In the genomic region with DNA sequence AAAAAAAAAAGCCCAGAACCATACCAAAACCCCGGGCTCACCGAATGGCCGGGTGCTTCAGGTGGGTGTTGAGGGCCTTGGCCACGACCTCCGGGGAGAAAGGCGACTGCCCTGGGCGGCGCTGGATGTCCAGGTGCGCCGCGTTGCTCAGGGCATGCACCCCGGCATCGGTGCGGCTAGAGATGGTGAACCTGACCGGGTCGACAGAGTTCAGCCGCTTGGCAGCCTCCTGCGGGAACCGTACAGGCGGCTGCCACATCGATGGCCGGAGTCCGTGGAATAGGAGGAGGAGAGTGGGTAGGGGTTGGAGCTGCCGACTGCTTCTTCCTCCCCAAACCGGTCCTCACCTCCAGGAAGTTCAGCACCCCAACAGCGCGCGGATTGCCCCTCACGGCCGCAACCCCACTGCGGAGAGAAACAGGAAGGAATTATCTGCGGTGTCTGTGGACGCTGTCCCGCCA, we compare ENCODE assay signal across 8 mouse cellular contexts. TPM values are rescaled to one million over a fixed set of nuclear protein-coding genes. Genes with fewer than 3 reads are reported as not detected.
DNase-seq lines count a peak whose midpoint lies in the region; ATAC-seq and TF ChIP-seq lines count a peak whose summit lies in the region.

No protein-coding gene starts in this region.

- H3K4me3 ChIP-seq in hindbrain, embryonic 13.5 days = peak overlapping the region; percentile 93
- H3K4me3 ChIP-seq in liver, postnatal 0 days (ENCODE audit: low read depth, low read length) = peak overlapping the region; percentile 95

- H3K4me1 ChIP-seq in hindbrain, embryonic 13.5 days (replicated peaks) = peaks cover 55% of the 10 kb centered on the region
- peaks cover 44% of the 10 kb centered on the region for H3K4me1 ChIP-seq in liver, postnatal 0 days (ENCODE audit: insufficient read depth)

- H3K36me3 ChIP-seq in hindbrain, embryonic 13.5 days = peaks cover 48% of the 10 kb centered on the region
- H3K36me3 ChIP-seq in liver, postnatal 0 days (replicated peaks; ENCODE audit: insufficient read depth, low read length) = peaks cover 29% of the 10 kb centered on the region

- peak overlapping the region; percentile 69; the same call in 1 of the 2 replicates for H3K27ac ChIP-seq in hindbrain, embryonic 13.5 days
- no peak overlapping the region for H3K27ac ChIP-seq in liver, postnatal 0 days (ENCODE audit: low read depth)

- peak overlapping the region; percentile 99 for H3K4me2 ChIP-seq in hindbrain, embryonic 13.5 days
- H3K4me2 ChIP-seq in liver, postnatal 0 days (ENCODE audit: low read depth, low read length) = peak overlapping the region; percentile 99

- WGBS in hindbrain, embryonic 13.5 days = under 1% methylated on average over 34 of the region's 34 CpGs
- WGBS in liver, postnatal 0 days (ENCODE audit: insufficient replicate concordance) = under 1% methylated on average over 34 of the region's 34 CpGs

- ATAC-seq in common myeloid progenitor, adult 5-6 weeks (replicated peaks; ENCODE audit: low read depth, poor library complexity, severe bottlenecking) = peak; percentile 16
- ATAC-seq in hindbrain, embryonic 13.5 days (ENCODE audit: low FRiP score) = peak; percentile 4; the same call in 1 of the 2 replicates
- no peak for ATAC-seq in liver, postnatal 0 days

- H3K9me3 ChIP-seq in hindbrain, embryonic 13.5 days = no peaks in the 10 kb centered on the region
- H3K9me3 ChIP-seq in liver, postnatal 0 days (ENCODE audit: low read length) = no peaks in the 10 kb centered on the region

- no peak for TF ChIP-seq EP300 in liver, postnatal 0 days (IDR thresholded peaks at IDR 0.05; ENCODE audit: low read depth)

- no peak for TF ChIP-seq CTCF in liver, postnatal 0 days (IDR thresholded peaks at IDR 0.05; ENCODE audit: low read depth)

- DNase-seq in kidney, adult 9 months = peak; percentile 38
- no peak for DNase-seq in kidney, adult 8-10 months
- DNase-seq in liver, postnatal 0 days = peak; percentile 50
- no peak for DNase-seq in adipocyte (ENCODE audit: low spot score)
- no peak for DNase-seq in thymus, postnatal 0 days (ENCODE audit: low spot score)
- DNase-seq in adrenal gland, adult 18-20 months (ENCODE audit: low spot score in 2 of 2) = no peak

- H3K9ac ChIP-seq in hindbrain, embryonic 13.5 days = peak overlapping the region; percentile 98
- peak overlapping the region; percentile 69 for H3K9ac ChIP-seq in liver, postnatal 0 days (replicated peaks)

- H3K27me3 ChIP-seq in hindbrain, embryonic 13.5 days = no peaks in the 10 kb centered on the region
- H3K27me3 ChIP-seq in liver, postnatal 0 days (ENCODE audit: insufficient read depth, low read length) = no peaks in the 10 kb centered on the region

RNA-seq across cellular contexts. Expression of gene Pusl1, which starts 0.5 kb away (rescaled TPM):
- total RNA-seq in common myeloid progenitor, adult 5-6 weeks (2017) = 18.1 and 39.2 TPM in 2 replicates
- 52.6 and 54.8 TPM in 2 replicates for polyA plus RNA-seq in hindbrain, embryonic 13.5 days (2015; fragmentation: Nextera tagmentation; extraction: Ambion mirVana)
- polyA plus RNA-seq in liver, postnatal 0 days (2015; fragmentation: Nextera tagmentation; extraction: Ambion mirVana) = 14.1 and 15.3 TPM in 2 replicates
- 39.9 and 42.5 TPM in 2 replicates for polyA plus RNA-seq in thymus, postnatal 0 days (2015; fragmentation: Nextera tagmentation; extraction: Ambion mirVana)
- total RNA-seq in adrenal gland, adult 18-20 months (2021) = 10 to 100 TPM; 28.1 to 32.8 TPM

RNA-seq across cellular contexts. Expression of gene Acap3, which starts 0.6 kb away (rescaled TPM):
- total RNA-seq in common myeloid progenitor, adult 5-6 weeks (2017) = 18.0 and 20.1 TPM in 2 replicates
- polyA plus RNA-seq in hindbrain, embryonic 13.5 days (2015; fragmentation: Nextera tagmentation; extraction: Ambion mirVana) = 71.0 and 77.0 TPM in 2 replicates
- 2.1 and 2.8 TPM in 2 replicates for polyA plus RNA-seq in liver, postnatal 0 days (2015; fragmentation: Nextera tagmentation; extraction: Ambion mirVana)
- polyA plus RNA-seq in thymus, postnatal 0 days (2015; fragmentation: Nextera tagmentation; extraction: Ambion mirVana) = 9.7 and 11.6 TPM in 2 replicates
- 10 to 100 TPM; 17.2 to 19.3 TPM for total RNA-seq in adrenal gland, adult 18-20 months (2021)

RNA-seq across cellular contexts. Expression of gene Ints11, which starts 21.7 kb away (rescaled TPM):
- 17.5 and 25.1 TPM in 2 replicates for total RNA-seq in common myeloid progenitor, adult 5-6 weeks (2017)
- polyA plus RNA-seq in hindbrain, embryonic 13.5 days (2015; fragmentation: Nextera tagmentation; extraction: Ambion mirVana) = 74.8 and 79.2 TPM in 2 replicates
- 14.9 and 17.4 TPM in 2 replicates for polyA plus RNA-seq in liver, postnatal 0 days (2015; fragmentation: Nextera tagmentation; extraction: Ambion mirVana)
- 84.9 and 92.2 TPM in 2 replicates for polyA plus RNA-seq in thymus, postnatal 0 days (2015; fragmentation: Nextera tagmentation; extraction: Ambion mirVana)
- 10 to 100 TPM; 26.4 to 29.7 TPM for total RNA-seq in adrenal gland, adult 18-20 months (2021)

RNA-seq across cellular contexts. Expression of gene Cptp, which starts 21.8 kb away (rescaled TPM):
- total RNA-seq in common myeloid progenitor, adult 5-6 weeks (2017) = 9.2 and 10.2 TPM in 2 replicates
- 23.3 and 24.1 TPM in 2 replicates for polyA plus RNA-seq in hindbrain, embryonic 13.5 days (2015; fragmentation: Nextera tagmentation; extraction: Ambion mirVana)
- 8.1 and 8.4 TPM in 2 replicates for polyA plus RNA-seq in liver, postnatal 0 days (2015; fragmentation: Nextera tagmentation; extraction: Ambion mirVana)
- 9.4 and 11.4 TPM in 2 replicates for polyA plus RNA-seq in thymus, postnatal 0 days (2015; fragmentation: Nextera tagmentation; extraction: Ambion mirVana)
- total RNA-seq in adrenal gland, adult 18-20 months (2021) = 10 to 100 TPM; 16.9 to 17.5 TPM

RNA-seq across cellular contexts. Expression of gene Tas1r3, which starts 27.9 kb away (rescaled TPM):
- 0.09 TPM in 1 of 2 replicates, not detected in the other for total RNA-seq in common myeloid progenitor, adult 5-6 weeks (2017)
- polyA plus RNA-seq in hindbrain, embryonic 13.5 days (2015; fragmentation: Nextera tagmentation; extraction: Ambion mirVana) = 0.47 and 0.57 TPM in 2 replicates
- 0.08 and 0.09 TPM in 2 replicates for polyA plus RNA-seq in liver, postnatal 0 days (2015; fragmentation: Nextera tagmentation; extraction: Ambion mirVana)
- 0.16 and 0.28 TPM in 2 replicates for polyA plus RNA-seq in thymus, postnatal 0 days (2015; fragmentation: Nextera tagmentation; extraction: Ambion mirVana)
- under 1 TPM; 0.27 to 0.42 TPM for total RNA-seq in adrenal gland, adult 18-20 months (2021)

Comparison
In these comparisons a context has a peak if more than half of its experiments do, and no peak if none do; other contexts are left out.
1. DNase-seq: peak in kidney, adult 9 months (single experiment) and liver, postnatal 0 days (single experiment); none in kidney, adult 8-10 months (0 of 2), adipocyte (single experiment), thymus, postnatal 0 days (single experiment) and adrenal gland, adult 18-20 months (0 of 2).